Mouse (Mus musculus): ENCODE measurements around the gene Cpvl.
A peak's percentile ranks its signal among the peaks of the same experiment; 100 is the strongest.

Gene Cpvl

GRCm38 (mm10) chr6:53972238-53972743 lies 6.2 kb downstream of the Cpvl start:
- DNase-seq (ENCODE audit: low read depth in 1 of 2, low spot score in 2 of 2), result no peak

DNA sequence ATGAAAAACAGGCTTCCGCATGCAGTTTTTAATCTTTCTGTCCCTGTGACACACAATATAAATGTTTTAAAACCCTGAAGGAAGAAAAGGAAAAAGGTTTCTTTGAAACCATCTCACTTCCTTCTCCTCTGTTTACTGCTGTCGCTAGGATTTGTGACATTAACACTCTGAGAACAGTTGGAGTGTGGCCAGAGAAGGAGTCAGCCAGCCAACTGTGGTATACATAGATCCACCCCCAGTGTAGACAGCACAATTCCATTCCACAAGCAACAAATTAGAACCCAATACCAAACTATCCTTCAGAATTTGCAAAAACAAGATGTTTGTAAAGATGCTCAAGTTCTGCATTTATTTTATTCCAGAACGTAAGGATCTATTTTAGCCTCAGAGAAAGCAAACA lies 6.7 kb downstream of the Cpvl start:
- no peak for DNase-seq (ENCODE audit: low read depth in 1 of 2, low spot score in 2 of 2)

DNA sequence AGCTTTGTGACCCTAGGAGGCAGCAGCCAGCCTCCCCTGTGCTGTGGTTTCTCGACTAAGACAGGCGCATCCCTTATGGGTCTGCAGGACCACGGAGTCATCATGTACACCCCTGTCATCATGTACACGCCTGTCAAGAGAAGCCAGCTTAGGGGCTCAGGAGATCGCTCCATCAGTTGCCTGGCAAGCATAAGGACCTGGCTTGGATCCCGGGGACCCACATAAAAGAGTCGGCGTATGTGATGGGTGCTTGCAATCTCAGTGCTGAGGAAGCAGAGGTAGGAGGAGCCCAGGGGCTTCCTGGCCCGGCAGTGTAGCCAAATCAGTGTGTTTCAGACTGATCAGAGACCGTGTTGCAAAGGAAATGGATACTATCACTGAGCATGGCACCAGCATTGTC lies 9.4 kb downstream of the Cpvl start:
- DNase-seq (ENCODE audit: low read depth in 1 of 2, low spot score in 2 of 2), result no peak

DNA sequence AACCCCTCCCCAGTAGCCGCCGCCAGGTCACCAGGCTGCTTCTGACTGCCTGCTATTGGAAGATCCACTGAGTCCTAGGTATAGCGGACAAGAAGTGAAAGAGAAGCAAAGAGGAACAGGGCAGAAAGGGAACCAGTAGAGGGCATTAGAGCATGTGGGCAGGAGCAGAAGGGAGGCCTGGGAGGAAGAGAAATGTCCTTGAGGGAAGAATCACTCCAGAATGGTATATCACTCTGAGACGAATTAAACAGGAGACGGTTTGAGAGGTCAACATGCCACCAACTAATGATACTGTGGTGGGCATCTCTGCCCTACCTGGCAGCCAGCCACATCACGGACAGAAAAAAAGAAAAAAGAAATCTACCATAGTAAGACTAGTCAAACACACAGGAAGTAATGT lies 9.9 kb downstream of the Cpvl start:
- DNase-seq (ENCODE audit: low read depth in 1 of 2, low spot score in 2 of 2), result no peak

GRCm38 (mm10) chr6:53966595-53966994 lies 11.9 kb downstream of the Cpvl start:
- DNase-seq (ENCODE audit: low read depth in 1 of 2, low spot score in 2 of 2), result no peak

DNA sequence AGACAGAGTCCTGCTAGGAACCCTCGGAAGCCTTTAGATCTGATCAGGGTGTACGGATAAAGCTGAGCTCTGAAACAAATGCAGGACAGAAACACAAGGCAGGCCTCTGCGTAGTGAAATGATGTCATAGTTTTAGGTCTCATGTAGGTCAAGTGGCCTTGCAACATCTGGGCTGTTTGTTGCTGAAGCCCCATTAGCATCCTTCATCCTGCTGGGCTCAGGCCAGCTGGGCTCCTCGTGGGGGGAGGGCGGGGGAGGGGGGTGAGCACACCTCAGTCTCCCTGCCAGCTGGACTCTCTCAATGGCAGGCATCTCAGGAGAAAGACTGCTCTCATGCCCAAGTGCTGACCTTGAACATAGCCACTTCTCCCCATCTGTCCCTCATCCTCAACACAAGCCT lies 12.6 kb downstream of the Cpvl start:
- DNase-seq (ENCODE audit: low read depth in 1 of 2, low spot score in 2 of 2), result no peak

DNA sequence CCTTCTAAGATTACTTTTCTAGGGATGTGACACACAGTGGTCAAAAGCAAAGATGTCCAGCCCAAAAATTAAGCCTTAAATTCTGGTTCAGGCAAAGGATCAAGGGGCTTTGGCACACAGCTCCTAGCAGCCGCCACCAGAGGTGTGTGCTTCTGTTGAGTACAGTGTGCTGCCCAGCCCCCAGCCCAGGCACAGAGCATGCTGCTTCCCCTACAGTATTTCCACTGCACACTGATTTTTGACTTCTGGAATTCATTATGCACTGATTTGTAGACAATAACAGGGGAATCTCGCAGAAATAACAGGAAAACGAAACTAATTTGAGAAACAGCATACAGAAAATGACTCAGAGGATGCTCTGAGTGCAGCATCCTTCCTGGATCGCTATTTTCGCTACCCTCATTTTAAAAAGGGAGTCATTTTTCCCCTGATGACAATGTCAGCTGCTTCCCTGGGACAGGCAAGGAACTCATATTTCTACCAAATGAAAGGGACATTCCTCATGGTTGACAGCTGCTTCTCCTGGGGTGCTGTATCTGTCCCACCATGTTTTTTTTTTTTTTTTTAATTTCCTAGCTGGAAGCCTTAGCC lies 14.5 kb downstream of the Cpvl start:
- DNase-seq (ENCODE audit: low read depth in 1 of 2, low spot score in 2 of 2), result no peak

- DNase-seq (ENCODE audit: low read depth in 1 of 2, low spot score in 2 of 2), result no peak
Observed at GRCm38 (mm10) chr6:53962006-53962405, 16.5 kb downstream of the Cpvl start.

DNA sequence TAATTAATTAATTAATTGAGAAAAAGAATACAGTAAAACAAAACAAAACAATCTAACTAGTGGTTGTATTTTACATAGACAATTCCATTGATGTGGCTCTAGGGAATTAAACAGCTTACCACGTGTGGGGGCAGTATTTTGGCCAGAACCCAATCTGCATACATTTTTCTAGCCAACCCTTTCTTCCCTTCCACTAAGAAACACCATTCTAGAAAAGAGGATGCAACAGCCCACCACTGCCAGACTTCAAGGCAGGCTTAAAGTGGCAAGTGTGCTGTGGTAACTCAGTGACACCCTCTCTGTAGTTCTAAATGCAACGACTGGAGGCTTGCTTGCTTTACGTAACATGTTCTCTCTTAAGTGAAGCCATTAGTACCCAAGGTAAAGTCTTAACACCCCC lies 18.6 kb downstream of the Cpvl start:
- DNase-seq (ENCODE audit: low read depth in 1 of 2, low spot score in 2 of 2), result no peak

DNA sequence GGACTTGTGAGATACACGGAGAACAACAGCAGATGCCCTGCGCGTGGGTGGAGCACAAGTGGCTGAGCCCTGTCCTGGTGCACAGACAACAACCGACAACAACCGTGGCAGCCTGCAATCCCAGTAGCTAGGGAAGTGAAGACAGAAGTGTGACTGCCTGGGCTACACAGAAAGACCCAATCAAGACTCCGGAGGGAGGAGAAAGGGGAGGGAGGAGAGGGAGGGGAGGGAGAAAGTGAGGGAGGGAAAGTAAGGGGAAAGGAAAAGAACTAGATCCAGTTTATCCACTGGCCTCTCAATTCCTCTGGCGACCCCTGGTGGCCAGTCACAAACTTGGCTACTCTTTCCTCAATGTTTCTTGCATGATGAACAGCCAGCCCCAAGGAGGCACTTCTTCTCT lies 20.1 kb downstream of the Cpvl start:
- peak in 1 of 2 experiments; percentile 15 for DNase-seq (ENCODE audit: low read depth in 1 of 2, low spot score in 2 of 2)

GRCm38 (mm10) chr6:53956513-53956912 lies 22.0 kb downstream of the Cpvl start:
- no peak for DNase-seq (ENCODE audit: low read depth in 1 of 2, low spot score in 2 of 2)

- no peak for DNase-seq (ENCODE audit: low read depth in 1 of 2, low spot score in 2 of 2)
Observed at GRCm38 (mm10) chr6:53955846-53956245, 22.6 kb downstream of the Cpvl start.

DNA sequence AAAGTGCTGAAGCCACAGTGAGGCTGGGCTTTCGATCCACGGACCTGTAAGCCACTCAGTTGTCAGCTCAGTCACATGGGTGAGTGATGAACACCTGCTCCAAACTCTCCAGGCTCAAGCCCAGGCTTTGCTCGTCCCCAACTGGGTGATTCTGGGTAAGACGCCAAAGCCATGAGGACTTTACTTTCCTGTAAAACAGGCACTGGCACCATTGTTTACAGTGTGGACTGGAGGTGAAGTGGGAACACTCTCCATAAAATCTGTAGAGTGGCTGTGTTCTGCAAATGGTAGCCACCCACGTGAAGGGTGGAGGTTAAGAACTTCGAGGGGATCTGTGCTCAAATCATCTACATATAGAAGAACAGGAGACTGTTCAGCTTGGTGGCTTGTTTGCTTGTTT lies 23.2 kb downstream of the Cpvl start:
- no peak for DNase-seq (ENCODE audit: low read depth in 1 of 2, low spot score in 2 of 2)

DNA sequence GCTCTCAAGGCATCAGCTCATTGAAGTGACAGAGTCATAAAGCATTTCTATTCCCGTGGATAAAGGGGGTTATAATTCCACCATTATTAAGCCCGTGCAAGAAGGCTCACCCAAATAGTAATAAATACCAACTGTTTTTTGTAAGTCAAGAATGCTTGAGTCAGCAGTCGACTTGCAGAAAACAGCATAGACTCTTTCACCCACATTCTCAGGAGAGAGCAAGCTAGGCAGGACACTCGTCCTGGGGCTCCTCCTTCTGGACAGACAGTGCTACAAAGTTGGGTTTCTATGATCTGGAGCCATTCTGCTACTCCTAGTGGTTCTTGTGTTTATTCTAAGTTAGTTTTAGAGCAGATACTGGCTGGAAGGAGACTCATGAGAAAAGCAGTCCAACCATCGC lies 24.4 kb downstream of the Cpvl start:
- DNase-seq (ENCODE audit: low read depth in 1 of 2, low spot score in 2 of 2), result no peak

DNA sequence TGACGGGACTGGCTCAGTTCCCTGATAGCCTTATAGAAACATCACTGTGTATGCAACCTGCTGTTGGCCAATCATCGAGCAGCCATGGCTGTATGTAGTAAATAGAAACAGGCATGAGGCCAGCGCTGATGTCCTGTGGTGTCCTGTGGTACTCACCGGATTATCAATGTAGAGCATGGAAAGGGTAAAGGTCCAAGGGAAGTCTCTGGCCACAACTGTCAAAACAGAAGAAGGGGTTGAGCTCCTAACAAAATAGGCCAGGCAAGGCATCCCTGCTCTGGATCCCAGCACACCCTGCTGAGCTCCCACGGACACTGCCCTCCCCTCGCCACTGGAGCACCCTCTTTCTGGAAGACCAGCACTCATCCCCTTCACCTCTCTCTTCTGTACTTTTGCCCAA lies 25.1 kb downstream of the Cpvl start:
- DNase-seq (ENCODE audit: low read depth in 1 of 2, low spot score in 2 of 2), result no peak

GRCm38 (mm10) chr6:53951421-53951820 lies 27.1 kb downstream of the Cpvl start:
- no peak for DNase-seq (ENCODE audit: low read depth in 1 of 2, low spot score in 2 of 2)

- DNase-seq (ENCODE audit: low read depth in 1 of 2, low spot score in 2 of 2), result no peak
Observed at GRCm38 (mm10) chr6:53950876-53951275, 27.6 kb downstream of the Cpvl start.

DNA sequence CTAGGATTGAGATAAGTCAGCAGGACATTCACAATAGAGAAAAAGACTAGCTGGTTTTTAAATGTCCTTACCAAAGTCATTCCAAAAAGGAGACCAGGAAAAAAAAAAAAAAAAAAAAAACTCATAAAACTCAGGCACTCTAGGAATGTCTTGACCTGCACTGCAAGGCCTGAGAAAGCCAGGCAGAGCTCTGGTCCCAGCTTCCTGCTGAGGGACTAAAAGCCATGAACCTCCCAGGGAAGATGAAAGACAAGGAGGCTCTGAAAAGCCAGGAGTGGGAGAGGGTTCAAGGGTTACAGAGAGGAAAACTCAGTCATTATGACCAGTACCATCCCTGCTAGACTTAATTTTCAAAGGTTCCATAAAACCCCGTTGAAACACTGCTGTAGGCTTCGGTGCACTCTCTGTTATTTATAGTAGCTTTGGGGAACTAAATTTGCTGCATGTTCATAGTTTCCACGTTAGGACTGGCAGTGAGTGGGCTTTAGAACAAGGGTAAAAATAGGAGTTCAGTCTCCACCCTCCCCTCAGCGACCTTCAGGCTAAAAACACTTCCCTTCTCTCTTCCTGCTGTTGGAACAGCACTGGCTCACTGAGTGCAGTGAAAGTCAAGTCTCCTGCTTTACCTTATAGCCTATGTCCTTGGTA lies 30.0 kb downstream of the Cpvl start:
- no peak for DNase-seq (ENCODE audit: low read depth in 1 of 2, low spot score in 2 of 2)

GRCm38 (mm10) chr6:53944887-53945286 lies 33.6 kb downstream of the Cpvl start:
- DNase-seq (ENCODE audit: low read depth in 1 of 2, low spot score in 2 of 2), result no peak

DNA sequence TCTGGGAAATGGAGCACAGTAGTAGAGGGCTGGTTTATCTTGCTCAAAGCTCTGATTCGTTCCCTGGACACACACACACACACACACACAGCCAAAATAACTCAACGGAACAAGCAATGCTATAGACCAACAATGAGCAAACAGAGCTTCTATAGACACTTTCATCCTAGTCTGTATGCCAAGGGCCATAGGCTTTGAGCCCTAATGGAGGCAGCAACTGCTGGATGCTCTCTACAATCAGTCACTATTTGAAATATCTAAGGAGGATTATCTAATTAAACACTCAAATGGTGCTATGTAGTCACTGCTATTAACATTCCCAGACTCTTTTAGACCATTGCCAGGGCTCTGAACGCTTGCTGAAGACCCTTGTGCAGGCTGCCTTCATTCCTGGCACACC lies 34.1 kb downstream of the Cpvl start:
- no peak for DNase-seq (ENCODE audit: low read depth in 1 of 2, low spot score in 2 of 2)

DNA sequence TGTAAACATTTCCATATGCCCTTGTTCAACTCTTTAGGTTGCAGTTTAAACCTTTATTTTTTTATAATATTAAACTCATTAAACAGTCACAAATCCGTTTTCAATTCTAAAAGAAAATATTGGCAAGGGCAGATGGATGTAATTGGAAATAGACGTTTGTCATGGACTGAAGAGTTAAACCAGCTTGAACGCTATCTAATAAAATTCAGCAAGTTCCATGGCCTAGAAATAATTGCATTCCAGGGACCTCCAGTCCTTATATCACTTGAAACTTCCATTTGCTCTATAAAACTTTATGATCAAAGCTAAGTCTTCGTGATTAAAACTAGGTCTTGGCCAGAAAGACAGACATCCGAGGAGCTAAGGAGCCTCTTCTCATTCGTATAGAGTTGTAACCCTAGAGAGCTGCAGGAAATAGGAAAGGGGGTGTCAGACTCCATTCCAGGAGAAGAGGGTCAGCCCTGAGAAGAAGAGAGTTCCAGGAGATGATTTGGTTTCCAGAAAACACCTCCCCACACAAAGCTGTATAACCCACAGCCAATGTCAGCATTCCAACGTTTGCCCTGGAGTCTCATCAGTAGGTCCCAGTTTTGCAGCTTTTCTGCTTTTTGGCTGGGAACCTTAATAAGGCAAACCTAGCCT lies 36.2 kb downstream of the Cpvl start:
- DNase-seq (ENCODE audit: low read depth in 1 of 2, low spot score in 2 of 2), result no peak

DNA sequence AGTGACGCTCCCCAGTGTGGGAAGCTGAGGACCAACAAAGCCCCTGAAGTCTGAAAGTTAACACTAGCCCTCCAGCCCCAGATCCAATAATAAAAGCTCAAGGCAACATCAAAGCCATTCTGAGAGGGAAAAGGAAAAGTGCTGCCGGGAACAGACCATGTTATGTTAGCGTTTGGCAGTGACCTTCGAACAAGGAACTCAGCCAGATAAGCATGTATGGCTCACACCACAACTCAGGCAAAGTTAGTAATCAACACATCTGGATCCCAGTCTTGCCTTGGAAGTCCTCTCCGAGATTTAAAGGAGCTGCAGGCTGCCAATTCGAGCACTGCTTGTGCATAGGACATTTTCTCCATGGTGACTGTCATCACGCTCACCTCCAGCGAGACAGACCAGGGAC lies 38.7 kb downstream of the Cpvl start:
- no peak for DNase-seq (ENCODE audit: low read depth in 1 of 2, low spot score in 2 of 2)

DNA sequence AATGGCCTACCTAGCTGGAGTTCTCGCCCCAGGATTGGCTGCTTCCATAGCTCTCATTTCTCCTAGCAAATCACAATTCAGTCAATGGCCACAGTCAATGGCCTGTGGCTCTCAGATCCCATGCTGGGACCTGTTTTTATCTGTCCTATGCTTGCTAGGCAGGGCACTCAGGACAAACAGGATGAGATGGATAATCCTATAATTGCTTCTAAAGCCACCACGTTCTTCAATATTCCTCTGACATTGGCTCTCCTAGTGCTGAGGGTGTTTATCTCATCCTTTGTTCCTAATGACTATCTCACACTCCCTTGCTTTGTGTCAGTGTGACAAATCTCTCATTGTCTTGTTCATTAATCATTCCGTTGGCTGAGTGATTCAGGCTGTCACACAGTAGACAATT lies 39.5 kb downstream of the Cpvl start:
- no peak for DNase-seq (ENCODE audit: low read depth in 1 of 2, low spot score in 2 of 2)

All from monocyte, adult 2 months (primary cell).